Comparison of ENCODE assay signal across 9 mouse cellular contexts in the genomic region with DNA sequence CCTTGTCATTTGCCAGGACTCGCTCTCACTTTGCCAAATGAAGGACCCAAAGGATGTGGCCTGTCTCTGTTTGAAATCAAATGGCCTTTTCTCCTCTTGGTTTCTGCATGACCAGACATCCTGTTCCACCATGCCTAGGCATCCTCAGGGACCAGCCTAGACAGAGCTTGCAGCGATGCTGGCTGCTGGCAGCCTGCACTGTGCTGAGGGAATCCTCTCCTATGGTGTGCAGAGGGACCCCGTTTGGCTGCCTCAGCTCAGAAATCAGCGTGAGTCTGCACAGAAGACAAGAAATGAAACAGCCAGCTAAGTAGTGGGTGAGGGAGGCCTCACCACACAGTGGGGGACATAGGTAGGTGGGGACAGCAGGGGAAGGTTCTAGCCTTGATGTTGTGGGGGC. TPM values are rescaled to one million over a fixed set of nuclear protein-coding genes. Genes with fewer than 3 reads are reported as not detected.
A peak's percentile ranks its signal among the peaks of the same experiment; 100 is the strongest.
DNase-seq lines count a peak whose midpoint lies in the region; ATAC-seq and TF ChIP-seq lines count a peak whose summit lies in the region.
"Had no signal": no experiment of that assay in that cellular context is flagged by ENCODE, and none has a peak within 500 bp of the region (broad histone marks: within the 10 kb centered on the region; RNA-seq: fewer than 3 reads in every experiment).

No protein-coding gene starts in this region.

- DNase-seq in layer of hippocampus, adult 2 months (ENCODE audit: low spot score in 2 of 2) = no peak
- DNase-seq in layer of hippocampus, adult 18-20 months (ENCODE audit: low spot score in 2 of 2) = no peak
- DNase-seq in forebrain, embryonic 11.5 days (ENCODE audit: low spot score) = no peak
- DNase-seq in limb, embryonic 10.5 days (ENCODE audit: low spot score) = peak; percentile 35
- no peak for DNase-seq in cerebellum, adult 11-12 months
- DNase-seq in adrenal gland, postnatal 25 days = no peak
- DNase-seq: heart, postnatal 4 days had no signal

- no peak overlapping the region for H3K4me3 ChIP-seq in layer of hippocampus, adult 2 months
- no peak overlapping the region for H3K4me3 ChIP-seq in forebrain, embryonic 11.5 days (ENCODE audit: low read depth, low read length)
- 0 out of 2 replicates have a peak overlapping the region, but pooled peaks have one; percentile 34 for H3K4me3 ChIP-seq in limb, embryonic 10.5 days
- no peak overlapping the region for H3K4me3 ChIP-seq in neural tube, embryonic 15.5 days (replicated peaks)

- H3K27ac ChIP-seq in layer of hippocampus, adult 2 months = peak overlapping the region; percentile 19; the same call in 1 of the 2 replicates
- H3K27ac ChIP-seq in forebrain, embryonic 11.5 days (ENCODE audit: low read depth, low read length) = peak overlapping the region; percentile 85
- H3K27ac ChIP-seq in limb, embryonic 10.5 days = peak overlapping the region; percentile 86
- peak overlapping the region; percentile 87 for H3K27ac ChIP-seq in neural tube, embryonic 15.5 days (replicated peaks)

- no peak for TF ChIP-seq CTCF in layer of hippocampus, adult 2 months (conservative IDR thresholded peaks at IDR 0.05)

- H3K9ac ChIP-seq in forebrain, embryonic 11.5 days (ENCODE audit: low read length) = peak overlapping the region; percentile 47
- H3K9ac ChIP-seq in neural tube, embryonic 15.5 days (replicated peaks) = 0 out of 2 replicates have a peak overlapping the region, but pooled peaks have one; percentile 20

- ATAC-seq in forebrain, embryonic 11.5 days (replicated peaks; ENCODE audit: low FRiP score) = 0 out of 2 replicates have a peak, but pooled peaks have one; percentile 29
- peak; percentile 51 for ATAC-seq in neural tube, embryonic 15.5 days (ENCODE audit: low FRiP score)
- ATAC-seq in activated CD4-positive, CD25-positive, alpha-beta regulatory T cell, adult 4 months = no peak

- peaks cover 29% of the 10 kb centered on the region for H3K4me1 ChIP-seq in forebrain, embryonic 11.5 days (replicated peaks; ENCODE audit: control insufficient read depth, insufficient read depth, low read length)
- peaks cover 51% of the 10 kb centered on the region for H3K4me1 ChIP-seq in limb, embryonic 10.5 days
- H3K4me1 ChIP-seq in neural tube, embryonic 15.5 days = peaks cover 33% of the 10 kb centered on the region

- H3K4me2 ChIP-seq in forebrain, embryonic 11.5 days (ENCODE audit: low read depth, low read length, severe bottlenecking) = peak overlapping the region; percentile 21; the same call in 1 of the 2 replicates
- H3K4me2 ChIP-seq in neural tube, embryonic 15.5 days = peak overlapping the region; percentile 39; the same call in 1 of the 2 replicates

- WGBS in forebrain, embryonic 11.5 days = 21% methylated on average over 4 of the region's 4 CpGs
- 26% methylated on average over 4 of the region's 4 CpGs for WGBS in limb, embryonic 10.5 days
- WGBS in neural tube, embryonic 15.5 days = 17% methylated on average over 4 of the region's 4 CpGs

- H3K9me3 ChIP-seq in forebrain, embryonic 11.5 days (ENCODE audit: control insufficient read depth, low read length) = no peaks in the 10 kb centered on the region
- no peaks in the 10 kb centered on the region for H3K9me3 ChIP-seq in limb, embryonic 10.5 days (replicated peaks)
- no peaks in the 10 kb centered on the region for H3K9me3 ChIP-seq in neural tube, embryonic 15.5 days (replicated peaks)

- H3K36me3 ChIP-seq in forebrain, embryonic 11.5 days (ENCODE audit: control insufficient read depth, insufficient read depth, low read length) = no peaks in the 10 kb centered on the region
- H3K36me3 ChIP-seq in limb, embryonic 10.5 days = no peaks in the 10 kb centered on the region
- H3K36me3 ChIP-seq in neural tube, embryonic 15.5 days = no peaks in the 10 kb centered on the region

- no peaks in the 10 kb centered on the region for H3K27me3 ChIP-seq in forebrain, embryonic 11.5 days (ENCODE audit: control insufficient read depth, insufficient read depth, low read length)
- peaks cover 21% of the 10 kb centered on the region for H3K27me3 ChIP-seq in limb, embryonic 10.5 days (ENCODE audit: low read depth, poor library complexity, severe bottlenecking)
- no peaks in the 10 kb centered on the region; the same call in 1 of the 2 replicates for H3K27me3 ChIP-seq in neural tube, embryonic 15.5 days (replicated peaks)

RNA-seq across cellular contexts. Expression of gene Gm11733, which starts 12.6 kb away (rescaled TPM):
- total RNA-seq in layer of hippocampus, adult 2 months (2021) = under 1 TPM; 0.20 to 0.26 TPM
- total RNA-seq in layer of hippocampus, adult 18-20 months (2021) = under 1 TPM in 1 of 2 experiments, not detected in 1; 0.22 TPM
- not detected in 2 replicates for polyA plus RNA-seq in forebrain, embryonic 11.5 days (2014; fragmentation: Nextera tagmentation; extraction: Ambion mirVana)
- not detected in 2 replicates for polyA plus RNA-seq in limb, embryonic 10.5 days (2016; fragmentation: Nextera tagmentation; extraction: Ambion mirVana)
- 0.09 TPM in 1 of 2 replicates, not detected in the other for polyA plus RNA-seq in neural tube, embryonic 15.5 days (2015; fragmentation: Nextera tagmentation; extraction: Ambion mirVana)
- under 1 TPM in 1 of 2 experiments, not detected in 1; 0.19 TPM for polyA plus RNA-seq in activated CD4-positive, CD25-positive, alpha-beta regulatory T cell, adult 4 months (2017; shearing (Covaris generic))
- total RNA-seq in adrenal gland, postnatal 25 days (2021) = not detected in 2 replicates
- total RNA-seq: heart, postnatal 4 days had no signal

Comparison
In these comparisons a context has a peak if more than half of its experiments do, and no peak if none do; other contexts are left out.
1. H3K27ac ChIP-seq: peak in every context shown above with its lines; median percentile 87 in neural tube, embryonic 15.5 days; 86 in limb, embryonic 10.5 days; 85 in forebrain, embryonic 11.5 days; 19 in layer of hippocampus, adult 2 months.